Mouse (Mus musculus) cerebellum, adult 2 months (tissue): ENCODE measurements around the gene Igfbp5.

ENCODE experiments used
- CTCF ChIP-seq: fragments of 200-500 bp; IDR thresholded peaks from 2 replicates; pipeline ENCODE4 v1.5.1; 2011; ENCODE audit warnings: low read depth, mild to moderate bottlenecking, control low read depth, low read length, moderate library complexity, borderline replicate concordance; ENCODE audit not compliant: insufficient read depth
- POLR2A ChIP-seq: fragments of 200-500 bp; IDR thresholded peaks from 2 replicates; pipeline ENCODE4 v1.6.1; 2011; ENCODE audit warnings: low read length, control low read depth, borderline replicate concordance; ENCODE audit not compliant: insufficient read depth

- no peak for TF ChIP-seq CTCF
- no peak for TF ChIP-seq POLR2A
Measured at GRCm38 (mm10) chr1:72873078-72873477, 1.6 kb downstream of the Igfbp5 start.
